Mouse (Mus musculus) heart, embryonic 10.5 days (tissue): ENCODE results near the gene Plod3. TPM values are rescaled to one million over a fixed set of nuclear protein-coding genes. Genes with fewer than 3 reads are reported as not detected.
A peak's percentile ranks its signal among the peaks of the same experiment; 100 is the strongest.

Source experiments
- DNase-seq: peaks from one replicate; pipeline ENCODE4 v3.0.0-alpha.2; 2017; ENCODE audit warnings: low spot score
- H3K27ac ChIP-seq: fragments of 300-500 bp; sonication (generic); 2 replicates; pipeline ENCODE4 v1.5.1; 2016; ENCODE audit warnings: mild to moderate bottlenecking
- H3K27me3 ChIP-seq: fragments of 300-500 bp; sonication (generic); 2 replicates; pipeline ENCODE4 v1.6.1; 2016; ENCODE audit warnings: mild to moderate bottlenecking; ENCODE audit not compliant: poor library complexity, insufficient read depth, severe bottlenecking
- H3K36me3 ChIP-seq: fragments of 300-500 bp; sonication (generic); 2 replicates; pipeline ENCODE4 v1.6.1; 2016; ENCODE audit warnings: mild to moderate bottlenecking, moderate library complexity
- H3K4me1 ChIP-seq: fragments of 300-500 bp; sonication (generic); 2 replicates; pipeline ENCODE4 v1.6.1; 2016; ENCODE audit warnings: mild to moderate bottlenecking
- H3K4me3 ChIP-seq: fragments of 300-500 bp; sonication (generic); 2 replicates; pipeline ENCODE4 v1.5.1; 2016; ENCODE audit warnings: mild to moderate bottlenecking, moderate library complexity
- H3K9me3 ChIP-seq: fragments of 300-500 bp; sonication (generic); 2 replicates; pipeline ENCODE4 v1.6.1; 2016; ENCODE audit warnings: mild to moderate bottlenecking, moderate library complexity
- WGBS: fragments of 180-500 bp; shearing (Covaris S2); methylation state at CpG from one replicate; pipeline ENCODE4 v1.1.7; 2016; 5-methylcytosine and 5-hydroxymethylcytosine counted together
- polyA plus RNA-seq: library from polyadenylated mRNA; unstranded; fragments of >200 nt; fragmentation: Nextera tagmentation; extraction: Ambion mirVana; gene quantifications from 2 replicates; pipeline ENCODE4 v1.2.1, GENCODE M21; 2016

The Plod3 gene
- polyA plus RNA-seq, 1 experiment from 2014 or later, result 44.4 TPM

- DNase-seq, result no peak
- Histone ChIP-seq H3K9me3 (no peaks in the 10 kb centered on the region), H3K27ac (peak overlapping the region; percentile 86), H3K4me1 (peaks cover 7% of the 10 kb centered on the region), H3K36me3 (peaks cover 6% of the 10 kb centered on the region), H3K27me3 (no peaks in the 10 kb centered on the region), H3K4me3 (peak overlapping the region; percentile 82)
- WGBS, result 3% methylated on average over 12 of the region's 12 CpGs
Observed at GRCm38 (mm10) chr5:136953440-136953951, 33.3 kb upstream of the Plod3 start.

- Histone ChIP-seq H3K27me3 (no peaks in the 10 kb centered on the region), H3K9me3 (no peaks in the 10 kb centered on the region), H3K36me3 (peaks cover 6% of the 10 kb centered on the region), H3K4me3 (no peak overlapping the region), H3K27ac (no peak overlapping the region), H3K4me1 (peaks cover 7% of the 10 kb centered on the region)
- no peak for DNase-seq
- WGBS, result 77% methylated on average over 4 of the region's 4 CpGs
Observed at GRCm38 (mm10) chr5:136955622-136956021, 31.2 kb upstream of the Plod3 start.

GRCm38 (mm10) chr5:136957250-136957649 lies 29.6 kb upstream of the Plod3 start:
- WGBS, result 84% methylated on average over 1 of the region's 1 CpGs
- Histone ChIP-seq H3K4me3 (no peak overlapping the region), H3K27ac (no peak overlapping the region), H3K4me1 (peaks cover 16% of the 10 kb centered on the region), H3K9me3 (no peaks in the 10 kb centered on the region), H3K36me3 (peaks cover 6% of the 10 kb centered on the region), H3K27me3 (no peaks in the 10 kb centered on the region)
- no peak for DNase-seq

GRCm38 (mm10) chr5:136958991-136959605 lies 27.7 kb upstream of the Plod3 start:
- Histone ChIP-seq H3K27me3 (no peaks in the 10 kb centered on the region), H3K9me3 (no peaks in the 10 kb centered on the region), H3K4me3 (no peak overlapping the region), H3K27ac (no peak overlapping the region), H3K36me3 (peaks cover 18% of the 10 kb centered on the region), H3K4me1 (peaks cover 20% of the 10 kb centered on the region)
- WGBS, result 85% methylated on average over 5 of the region's 5 CpGs
- DNase-seq, result no peak

GRCm38 (mm10) chr5:136960053-136960452 lies 26.8 kb upstream of the Plod3 start:
- no peak overlapping the region for H3K27ac ChIP-seq
- no peaks in the 10 kb centered on the region for H3K9me3 ChIP-seq
- 88% methylated on average over 6 of the region's 6 CpGs for WGBS
- no peak overlapping the region for H3K4me3 ChIP-seq
- peaks cover 24% of the 10 kb centered on the region for H3K4me1 ChIP-seq
- no peaks in the 10 kb centered on the region for H3K27me3 ChIP-seq
- DNase-seq, result no peak
- peaks cover 28% of the 10 kb centered on the region for H3K36me3 ChIP-seq

- peaks cover 41% of the 10 kb centered on the region for H3K36me3 ChIP-seq
- WGBS, result 23% methylated on average over 5 of the region's 5 CpGs
- H3K4me3 ChIP-seq, result peak overlapping the region; percentile 83
Observed at GRCm38 (mm10) chr5:136961334-136961982, 25.4 kb upstream of the Plod3 start.

GRCm38 (mm10) chr5:136961983-136962461 lies 24.8 kb upstream of the Plod3 start:
- no peaks in the 10 kb centered on the region for H3K27me3 ChIP-seq
- 0% methylated on average over 20 of the region's 20 CpGs for WGBS
- peaks cover 39% of the 10 kb centered on the region for H3K36me3 ChIP-seq
- peak; percentile 96 for DNase-seq
- peaks cover 44% of the 10 kb centered on the region for H3K4me1 ChIP-seq
- peak overlapping the region; percentile 93 for H3K27ac ChIP-seq
- peak overlapping the region; percentile 83 for H3K4me3 ChIP-seq
- H3K9me3 ChIP-seq, result no peaks in the 10 kb centered on the region

More at GRCm38 (mm10) chr5:136961334-136961982, 25.4 kb upstream of the Plod3 start:
- H3K27me3 ChIP-seq, result no peaks in the 10 kb centered on the region
- no peak for DNase-seq
- peak overlapping the region; percentile 93 for H3K27ac ChIP-seq
- H3K9me3 ChIP-seq, result no peaks in the 10 kb centered on the region
- peaks cover 38% of the 10 kb centered on the region for H3K4me1 ChIP-seq

- peak overlapping the region; percentile 83 for H3K4me3 ChIP-seq
- H3K9me3 ChIP-seq, result no peaks in the 10 kb centered on the region
- H3K27me3 ChIP-seq, result no peaks in the 10 kb centered on the region
- under 1% methylated on average over 10 of the region's 10 CpGs for WGBS
- DNase-seq, result peak; percentile 94
- H3K36me3 ChIP-seq, result peaks cover 39% of the 10 kb centered on the region
- peak overlapping the region; percentile 93 for H3K27ac ChIP-seq
- H3K4me1 ChIP-seq, result peaks cover 44% of the 10 kb centered on the region
Observed at GRCm38 (mm10) chr5:136962501-136962900, 24.3 kb upstream of the Plod3 start.

- peak overlapping the region; percentile 83 for H3K4me3 ChIP-seq
Observed at GRCm38 (mm10) chr5:136962966-136963540, 23.8 kb upstream of the Plod3 start.

GRCm38 (mm10) chr5:136965210-136965609 lies 21.6 kb upstream of the Plod3 start:
- 66% methylated on average over 9 of the region's 9 CpGs for WGBS
- Histone ChIP-seq H3K36me3 (peaks cover 43% of the 10 kb centered on the region), H3K4me1 (peaks cover 49% of the 10 kb centered on the region), H3K27ac (peak overlapping the region; percentile 79), H3K27me3 (no peaks in the 10 kb centered on the region), H3K9me3 (no peaks in the 10 kb centered on the region), H3K4me3 (peak overlapping the region; percentile 12; the same call in 1 of the 2 replicates)
- no peak for DNase-seq

More at GRCm38 (mm10) chr5:136962966-136963540, 23.8 kb upstream of the Plod3 start:
- H3K9me3 ChIP-seq, result no peaks in the 10 kb centered on the region
- H3K4me1 ChIP-seq, result peaks cover 49% of the 10 kb centered on the region
- WGBS, result 73% methylated on average over 8 of the region's 8 CpGs
- no peaks in the 10 kb centered on the region for H3K27me3 ChIP-seq
- peaks cover 43% of the 10 kb centered on the region for H3K36me3 ChIP-seq
- peak overlapping the region; percentile 93 for H3K27ac ChIP-seq
- DNase-seq, result no peak

- H3K36me3 ChIP-seq, result peaks cover 43% of the 10 kb centered on the region
- peaks cover 49% of the 10 kb centered on the region for H3K4me1 ChIP-seq
- DNase-seq, result no peak
- no peaks in the 10 kb centered on the region for H3K9me3 ChIP-seq
- no peaks in the 10 kb centered on the region for H3K27me3 ChIP-seq
- H3K27ac ChIP-seq, result peak overlapping the region; percentile 79
- H3K4me3 ChIP-seq, result no peak overlapping the region
- WGBS, result 87% methylated on average over 8 of the region's 8 CpGs
Observed at GRCm38 (mm10) chr5:136965686-136966085, 21.1 kb upstream of the Plod3 start.

- Histone ChIP-seq H3K27ac (peak within 1 kb of the TSS; percentile 79), H3K36me3 (peaks cover 43% of the 10 kb centered on the region), H3K27me3 (no peaks in the 10 kb centered on the region), H3K9me3 (no peaks in the 10 kb centered on the region), H3K4me3 (no peak within 1 kb of the TSS), H3K4me1 (peaks cover 47% of the 10 kb centered on the region)
- DNase-seq, result no peak
- 65% methylated on average over 6 of the region's 6 CpGs for WGBS
Observed at GRCm38 (mm10) chr5:136966331-136966730, 20.5 kb upstream of the Plod3 start, which contains the start of gene Cldn15. TSS of gene Cldn15 (plus strand) at chr5:136966616.
